ENCODE assay signal across 10 mouse cellular contexts in genomic region chr8:103738330-103738729, GRCm38 (mm10).
A peak's percentile ranks its signal among the peaks of the same experiment; 100 is the strongest.
DNase-seq lines count a peak whose midpoint lies in the region; ATAC-seq lines count a peak whose summit lies in the region.
"Had no signal": no experiment of that assay in that cellular context is flagged by ENCODE, and none has a peak within 500 bp of the region (broad histone marks: within the 10 kb centered on the region; RNA-seq: fewer than 3 reads in every experiment).

No protein-coding gene starts in this region.

- no peaks in the 10 kb centered on the region for H3K4me1 ChIP-seq in kidney, embryonic 14.5 days (ENCODE audit: control insufficient read depth, insufficient read depth, low read length)
- H3K4me1 ChIP-seq in heart, embryonic 15.5 days (replicated peaks), result peaks cover 3% of the 10 kb centered on the region; the same call in 1 of the 2 replicates
- no peaks in the 10 kb centered on the region for H3K4me1 ChIP-seq in stomach, embryonic 14.5 days (ENCODE audit: control insufficient read depth, insufficient read depth, low read length)
- H3K4me1 ChIP-seq in hindbrain, embryonic 11.5 days (replicated peaks; ENCODE audit: control insufficient read depth, insufficient read depth, low read length), result no peaks in the 10 kb centered on the region
- no peaks in the 10 kb centered on the region for H3K4me1 ChIP-seq in hindbrain, embryonic 13.5 days (replicated peaks)
- H3K4me1 ChIP-seq: megakaryocyte, embryonic 14.5 days had no signal

- H3K27me3 ChIP-seq in kidney, embryonic 14.5 days (ENCODE audit: control insufficient read depth, insufficient read depth, low read length), result no peaks in the 10 kb centered on the region
- H3K27me3 ChIP-seq in heart, embryonic 15.5 days, result no peaks in the 10 kb centered on the region
- no peaks in the 10 kb centered on the region for H3K27me3 ChIP-seq in stomach, embryonic 14.5 days (ENCODE audit: control insufficient read depth, insufficient read depth, low read length)
- H3K27me3 ChIP-seq in hindbrain, embryonic 11.5 days (ENCODE audit: control insufficient read depth, insufficient read depth, low read length), result no peaks in the 10 kb centered on the region
- H3K27me3 ChIP-seq in hindbrain, embryonic 13.5 days, result no peaks in the 10 kb centered on the region
- H3K27me3 ChIP-seq: megakaryocyte, embryonic 14.5 days had no signal

- no peak overlapping the region for H3K9ac ChIP-seq in kidney, embryonic 14.5 days (ENCODE audit: low read depth, low read length)
- H3K9ac ChIP-seq in heart, embryonic 15.5 days, result no peak overlapping the region
- no peak overlapping the region for H3K9ac ChIP-seq in stomach, embryonic 14.5 days (replicated peaks; ENCODE audit: low read depth, low read length)
- H3K9ac ChIP-seq in hindbrain, embryonic 11.5 days (ENCODE audit: low read depth, low read length), result no peak overlapping the region
- no peak overlapping the region for H3K9ac ChIP-seq in hindbrain, embryonic 13.5 days

- peak; percentile 7 for DNase-seq in kidney, adult 11 months
- peak; percentile 71 for DNase-seq in kidney, postnatal 10 days
- no peak for DNase-seq in hindbrain, embryonic 11.5 days (ENCODE audit: low spot score)
- DNase-seq: layer of hippocampus, postnatal 36 days had no signal

- ATAC-seq in kidney, embryonic 14.5 days (ENCODE audit: low FRiP score, low TSS enrichment), result no peak
- ATAC-seq in heart, embryonic 15.5 days (replicated peaks; ENCODE audit: insufficient number of reproducible peaks, insufficient read depth, low FRiP score, low read depth), result 0 out of 2 replicates have a peak, but pooled peaks have one; percentile 27
- ATAC-seq in stomach, embryonic 14.5 days (ENCODE audit: insufficient number of reproducible peaks, insufficient read depth, low FRiP score, low read depth), result peak; percentile 49; the same call in 1 of the 2 replicates
- ATAC-seq in hindbrain, embryonic 11.5 days (ENCODE audit: low FRiP score), result no peak
- ATAC-seq in hindbrain, embryonic 13.5 days (ENCODE audit: low FRiP score), result no peak
- ATAC-seq in erythroblast, adult 5-6 weeks (replicated peaks; ENCODE audit: low FRiP score, poor library complexity, severe bottlenecking), result no peak

- WGBS in kidney, embryonic 14.5 days, result 46% methylated on average over 8 of the region's 8 CpGs
- 29% methylated on average over 8 of the region's 8 CpGs for WGBS in heart, embryonic 15.5 days
- WGBS in stomach, embryonic 14.5 days, result 40% methylated on average over 8 of the region's 8 CpGs
- 75% methylated on average over 8 of the region's 8 CpGs for WGBS in hindbrain, embryonic 11.5 days
- 84% methylated on average over 8 of the region's 8 CpGs for WGBS in hindbrain, embryonic 13.5 days

- H3K4me3 ChIP-seq in kidney, embryonic 14.5 days (ENCODE audit: low read length), result no peak overlapping the region
- no peak overlapping the region for H3K4me3 ChIP-seq in heart, embryonic 15.5 days
- no peak overlapping the region for H3K4me3 ChIP-seq in stomach, embryonic 14.5 days (ENCODE audit: low read depth, low read length)
- no peak overlapping the region for H3K4me3 ChIP-seq in hindbrain, embryonic 11.5 days (ENCODE audit: low read depth, low read length)
- H3K4me3 ChIP-seq in hindbrain, embryonic 13.5 days, result no peak overlapping the region
- H3K4me3 ChIP-seq: megakaryocyte, embryonic 14.5 days had no signal

- no peaks in the 10 kb centered on the region for H3K36me3 ChIP-seq in kidney, embryonic 14.5 days (ENCODE audit: control insufficient read depth, insufficient read depth, low read length)
- no peaks in the 10 kb centered on the region for H3K36me3 ChIP-seq in heart, embryonic 15.5 days
- no peaks in the 10 kb centered on the region for H3K36me3 ChIP-seq in stomach, embryonic 14.5 days (ENCODE audit: control insufficient read depth, insufficient read depth, low read length)
- no peaks in the 10 kb centered on the region for H3K36me3 ChIP-seq in hindbrain, embryonic 11.5 days (ENCODE audit: control insufficient read depth, insufficient read depth, low read length)
- H3K36me3 ChIP-seq in hindbrain, embryonic 13.5 days, result no peaks in the 10 kb centered on the region

- H3K27ac ChIP-seq in kidney, embryonic 14.5 days (ENCODE audit: low read depth, low read length), result no peak overlapping the region
- H3K27ac ChIP-seq in heart, embryonic 15.5 days, result no peak overlapping the region; the same call in 1 of the 2 replicates
- no peak overlapping the region for H3K27ac ChIP-seq in stomach, embryonic 14.5 days (ENCODE audit: low read length)
- H3K27ac ChIP-seq in hindbrain, embryonic 11.5 days (ENCODE audit: low read depth, low read length), result no peak overlapping the region
- H3K27ac ChIP-seq in hindbrain, embryonic 13.5 days, result no peak overlapping the region

- H3K9me3 ChIP-seq in kidney, embryonic 14.5 days (ENCODE audit: control insufficient read depth, low read length), result no peaks in the 10 kb centered on the region
- no peaks in the 10 kb centered on the region for H3K9me3 ChIP-seq in heart, embryonic 15.5 days (replicated peaks)
- no peaks in the 10 kb centered on the region for H3K9me3 ChIP-seq in stomach, embryonic 14.5 days (ENCODE audit: control insufficient read depth, low read depth, low read length)
- H3K9me3 ChIP-seq in hindbrain, embryonic 11.5 days (ENCODE audit: control insufficient read depth, low read length), result no peaks in the 10 kb centered on the region
- H3K9me3 ChIP-seq in hindbrain, embryonic 13.5 days, result no peaks in the 10 kb centered on the region

- no peak overlapping the region for H3K4me2 ChIP-seq in kidney, embryonic 14.5 days (replicated peaks; ENCODE audit: low read depth, low read length)
- no peak overlapping the region for H3K4me2 ChIP-seq in heart, embryonic 15.5 days
- H3K4me2 ChIP-seq in stomach, embryonic 14.5 days (replicated peaks; ENCODE audit: low read depth, low read length), result no peak overlapping the region
- no peak overlapping the region for H3K4me2 ChIP-seq in hindbrain, embryonic 11.5 days (replicated peaks; ENCODE audit: low read depth, low read length)
- no peak overlapping the region for H3K4me2 ChIP-seq in hindbrain, embryonic 13.5 days

Comparison
In these comparisons a context has a peak if more than half of its experiments do, and no peak if none do; other contexts are left out.
1. ATAC-seq: peak in heart, embryonic 15.5 days (single experiment) and stomach, embryonic 14.5 days (single experiment); none in kidney, embryonic 14.5 days (single experiment), hindbrain, embryonic 11.5 days (single experiment), hindbrain, embryonic 13.5 days (single experiment) and erythroblast, adult 5-6 weeks (single experiment).